Mouse (Mus musculus) kidney, postnatal 0 days (tissue): ENCODE results near the gene E330017A01Rik. TPM values are rescaled to one million over a fixed set of nuclear protein-coding genes. Genes with fewer than 3 reads are reported as not detected.

Experiments used
- ATAC-seq: fragments of 200-750 bp; cut with Nextera tagmentation; replicated peaks from 2 replicates; pipeline ENCODE4 v1.8.0; 2017; ENCODE audit warnings: low read depth, moderate number of reproducible peaks, moderate TSS enrichment, moderate library complexity; ENCODE audit not compliant: low FRiP score
- DNase-seq: peaks from one replicate; pipeline ENCODE4 v3.0.0-alpha.2; 2016; ENCODE audit warnings: low spot score
- H3K27ac ChIP-seq: fragments of 300-500 bp; sonication (generic); 2 replicates; pipeline ENCODE4 v1.5.1; 2014; ENCODE audit warnings: mild to moderate bottlenecking
- H3K27me3 ChIP-seq: fragments of 300-500 bp; sonication (generic); 2 replicates; pipeline ENCODE4 v1.6.1; 2014; ENCODE audit warnings: low read length, mixed read lengths; ENCODE audit not compliant: insufficient read depth
- H3K36me3 ChIP-seq: fragments of 300-500 bp; sonication (generic); 2 replicates; pipeline ENCODE4 v1.6.1; 2014; ENCODE audit warnings: low read length, mixed read lengths; ENCODE audit not compliant: insufficient read depth
- H3K4me1 ChIP-seq: fragments of 300-500 bp; sonication (generic); replicated peaks from 2 replicates; pipeline ENCODE4 v1.6.1; 2014; ENCODE audit warnings: antibody characterized with exemption, low read length, mixed read lengths; ENCODE audit not compliant: insufficient read depth
- H3K4me2 ChIP-seq: fragments of 300-500 bp; sonication (generic); 2 replicates; pipeline ENCODE4 v1.6.1; 2014; ENCODE audit warnings: mild to moderate bottlenecking, low read length, moderate library complexity, mixed read lengths
- H3K4me3 ChIP-seq: fragments of 300-500 bp; sonication (generic); replicated peaks from 2 replicates; pipeline ENCODE4 v1.5.1; 2014; ENCODE audit warnings: low read depth, low read length
- H3K9ac ChIP-seq: fragments of 300-500 bp; sonication (generic); 2 replicates; pipeline ENCODE4 v1.6.1; 2014; ENCODE audit warnings: low read depth, low read length
- H3K9me3 ChIP-seq: fragments of 300-500 bp; sonication (generic); replicated peaks from 2 replicates; pipeline ENCODE4 v1.6.1; 2016; ENCODE audit warnings: low read length, inconsistent platforms, mixed read lengths
- CTCF ChIP-seq: IDR thresholded peaks from 2 replicates; pipeline ENCODE4 v1.5.1; 2016; ENCODE audit warnings: antibody characterized with exemption, low read depth, mild to moderate bottlenecking, moderate library complexity
- WGBS: fragments of 180-500 bp; shearing (Covaris S2); extraction: QIAGEN DNeasy Blood & Tissue Kit; methylation state at CpG from one replicate; pipeline ENCODE4 v1.1.7; 2014; 5-methylcytosine and 5-hydroxymethylcytosine counted together
- polyA plus RNA-seq: library from polyadenylated mRNA; unstranded; fragments of >200 nt; fragmentation: Nextera tagmentation; extraction: Ambion mirVana; gene quantifications from 2 replicates; pipeline ENCODE4 v1.2.1, GENCODE M21; 2015

The E330017A01Rik gene
- polyA plus RNA-seq, 1 experiment from 2014 or later = not detected

GRCm38 (mm10) chr16:58649979-58650378, 11.4 kb upstream of the E330017A01Rik start:
- no peak for TF ChIP-seq CTCF
- Histone ChIP-seq H3K4me3 (no peak overlapping the region), H3K4me2 (no peak overlapping the region), H3K9me3 (no peaks in the 10 kb centered on the region), H3K27ac (no peak overlapping the region), H3K4me1 (no peaks in the 10 kb centered on the region), H3K36me3 (no peaks in the 10 kb centered on the region), H3K27me3 (no peaks in the 10 kb centered on the region), H3K9ac (no peak overlapping the region)
- 91% methylated on average over 10 of the region's 10 CpGs for WGBS
- no peak for ATAC-seq
- DNase-seq = no peak

- no peaks in the 10 kb centered on the region for H3K9me3 ChIP-seq
- ATAC-seq (no peak), DNase-seq (no peak)
- no peak for TF ChIP-seq CTCF
- H3K36me3 ChIP-seq = no peaks in the 10 kb centered on the region
- H3K4me2 ChIP-seq = no peak overlapping the region
- no peaks in the 10 kb centered on the region for H3K27me3 ChIP-seq
- no peak overlapping the region for H3K4me3 ChIP-seq
- no peak overlapping the region for H3K9ac ChIP-seq
- H3K27ac ChIP-seq = no peak overlapping the region
- H3K4me1 ChIP-seq = no peaks in the 10 kb centered on the region
- 31% methylated on average over 7 of the region's 7 CpGs for WGBS
Observed at GRCm38 (mm10) chr16:58638016-58638415, 523 bp downstream of the E330017A01Rik start.

- no peak for DNase-seq
- no peak for TF ChIP-seq CTCF
- ATAC-seq = no peak
Observed at GRCm38 (mm10) chr16:58637448-58637847, 1.1 kb downstream of the E330017A01Rik start.

GRCm38 (mm10) chr16:58635866-58636265, 2.7 kb downstream of the E330017A01Rik start:
- H3K4me2 ChIP-seq = no peak overlapping the region
- no peaks in the 10 kb centered on the region for H3K27me3 ChIP-seq
- no peaks in the 10 kb centered on the region for H3K36me3 ChIP-seq
- H3K4me3 ChIP-seq = no peak overlapping the region
- H3K4me1 ChIP-seq = no peaks in the 10 kb centered on the region
- H3K9me3 ChIP-seq = no peaks in the 10 kb centered on the region
- 55% methylated on average over 2 of the region's 2 CpGs for WGBS
- H3K9ac ChIP-seq = no peak overlapping the region
- no peak for DNase-seq
- no peak for TF ChIP-seq CTCF
- H3K27ac ChIP-seq = no peak overlapping the region
- no peak for ATAC-seq

More at GRCm38 (mm10) chr16:58637448-58637847, 1.1 kb downstream of the E330017A01Rik start:
- no peak overlapping the region for H3K4me2 ChIP-seq
- H3K9me3 ChIP-seq = no peaks in the 10 kb centered on the region
- no peaks in the 10 kb centered on the region for H3K4me1 ChIP-seq
- H3K36me3 ChIP-seq = no peaks in the 10 kb centered on the region
- H3K4me3 ChIP-seq = no peak overlapping the region
- H3K9ac ChIP-seq = no peak overlapping the region
- WGBS = 77% methylated on average over 4 of the region's 4 CpGs
- no peaks in the 10 kb centered on the region for H3K27me3 ChIP-seq
- H3K27ac ChIP-seq = no peak overlapping the region

- no peak overlapping the region for H3K9ac ChIP-seq
- H3K9me3 ChIP-seq = no peaks in the 10 kb centered on the region
- no peaks in the 10 kb centered on the region for H3K36me3 ChIP-seq
- H3K4me2 ChIP-seq = no peak overlapping the region
- no peak overlapping the region for H3K4me3 ChIP-seq
- no peaks in the 10 kb centered on the region for H3K27me3 ChIP-seq
- DNase-seq (no peak), ATAC-seq (no peak)
- 69% methylated on average over 2 of the region's 2 CpGs for WGBS
- TF ChIP-seq CTCF = no peak
- no peaks in the 10 kb centered on the region for H3K4me1 ChIP-seq
- no peak overlapping the region for H3K27ac ChIP-seq
Observed at GRCm38 (mm10) chr16:58629736-58630135, 8.8 kb downstream of the E330017A01Rik start.

- no peak overlapping the region for H3K4me2 ChIP-seq
- H3K27ac ChIP-seq = no peak overlapping the region
- 89% methylated on average over 5 of the region's 5 CpGs for WGBS
- no peaks in the 10 kb centered on the region for H3K9me3 ChIP-seq
- H3K27me3 ChIP-seq = no peaks in the 10 kb centered on the region
- ATAC-seq (no peak), DNase-seq (no peak)
- TF ChIP-seq CTCF = no peak
- no peaks in the 10 kb centered on the region for H3K36me3 ChIP-seq
- no peak overlapping the region for H3K9ac ChIP-seq
- no peaks in the 10 kb centered on the region for H3K4me1 ChIP-seq
- no peak overlapping the region for H3K4me3 ChIP-seq
Observed at GRCm38 (mm10) chr16:58628968-58629367, 9.6 kb downstream of the E330017A01Rik start.

- WGBS = 97% methylated on average over 2 of the region's 2 CpGs
- Histone ChIP-seq H3K27me3 (no peaks in the 10 kb centered on the region), H3K4me2 (no peak overlapping the region), H3K9ac (no peak overlapping the region), H3K4me3 (no peak overlapping the region), H3K9me3 (no peaks in the 10 kb centered on the region), H3K36me3 (no peaks in the 10 kb centered on the region), H3K4me1 (no peaks in the 10 kb centered on the region), H3K27ac (no peak overlapping the region)
- ATAC-seq (no peak), DNase-seq (no peak)
- TF ChIP-seq CTCF = no peak
Observed at GRCm38 (mm10) chr16:58628336-58628680, 10.2 kb downstream of the E330017A01Rik start.
